Comparison of ENCODE assay signal across 18 mouse cellular contexts in the genomic region with DNA sequence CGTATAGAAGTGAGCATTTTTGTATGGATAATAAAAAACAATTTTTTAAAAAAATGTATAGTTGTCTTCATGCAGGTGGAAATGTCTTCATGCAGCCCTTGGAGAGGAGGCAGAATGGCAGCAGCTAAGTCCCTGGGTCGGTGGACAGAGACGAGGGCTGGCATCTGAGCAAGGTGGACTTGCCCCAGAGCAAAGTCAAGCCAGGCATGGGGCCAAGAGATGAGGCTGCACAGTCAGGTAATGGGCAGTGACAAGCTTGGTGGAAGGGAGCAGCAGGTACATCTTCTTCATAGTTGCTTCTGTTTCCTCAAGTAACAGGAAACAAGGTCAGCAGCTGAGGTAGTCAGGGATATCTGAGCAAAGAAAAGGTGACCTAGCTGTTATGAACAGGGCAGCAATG.
"Had no signal": no experiment of that assay in that cellular context is flagged by ENCODE, and none has a peak within 500 bp of the region (broad histone marks: within the 10 kb centered on the region; RNA-seq: fewer than 3 reads in every experiment).

No protein-coding gene starts in this region.

- ATAC-seq: inflammation-experienced regulatory T-cells, adult 6 months; intestine, embryonic 16.5 days; liver, embryonic 12.5 days had no signal

- DNase-seq: left cerebral cortex, postnatal 4 days; lung, adult 2 months; lung, postnatal 14 days; lung, postnatal 4 days; midbrain, embryonic 14.5 days; right cerebral cortex, adult 18-20 months; right cerebral cortex, postnatal 14 days; right cerebral cortex, postnatal 4 days; thymus, adult 18-20 months; thymus, postnatal 36 days had no signal

- H3K4me3 ChIP-seq: limb, embryonic 12.5 days; limb, embryonic 15.5 days; liver, embryonic 12.5 days; liver, embryonic 15.5 days; stomach, embryonic 15.5 days had no signal

- H3K36me3 ChIP-seq: limb, embryonic 12.5 days; limb, embryonic 15.5 days; liver, embryonic 12.5 days; liver, embryonic 15.5 days; stomach, embryonic 15.5 days had no signal

- H3K27me3 ChIP-seq: limb, embryonic 12.5 days; limb, embryonic 15.5 days; liver, embryonic 12.5 days; liver, embryonic 15.5 days; stomach, embryonic 15.5 days had no signal

- H3K4me2 ChIP-seq: limb, embryonic 12.5 days; limb, embryonic 15.5 days; liver, embryonic 12.5 days; liver, embryonic 15.5 days; midbrain, embryonic 11.5 days; stomach, embryonic 15.5 days had no signal

- H3K27ac ChIP-seq: limb, embryonic 12.5 days; limb, embryonic 15.5 days; liver, embryonic 12.5 days; liver, embryonic 15.5 days; stomach, embryonic 15.5 days had no signal

- H3K9me3 ChIP-seq: limb, embryonic 12.5 days; limb, embryonic 15.5 days; liver, embryonic 12.5 days; liver, embryonic 15.5 days; stomach, embryonic 15.5 days had no signal

- H3K9ac ChIP-seq: limb, embryonic 12.5 days; limb, embryonic 15.5 days; liver, embryonic 12.5 days; liver, embryonic 15.5 days; stomach, embryonic 15.5 days had no signal

- H3K4me1 ChIP-seq: limb, embryonic 12.5 days; limb, embryonic 15.5 days; liver, embryonic 12.5 days; liver, embryonic 15.5 days; stomach, embryonic 15.5 days had no signal
